In the genomic region with DNA sequence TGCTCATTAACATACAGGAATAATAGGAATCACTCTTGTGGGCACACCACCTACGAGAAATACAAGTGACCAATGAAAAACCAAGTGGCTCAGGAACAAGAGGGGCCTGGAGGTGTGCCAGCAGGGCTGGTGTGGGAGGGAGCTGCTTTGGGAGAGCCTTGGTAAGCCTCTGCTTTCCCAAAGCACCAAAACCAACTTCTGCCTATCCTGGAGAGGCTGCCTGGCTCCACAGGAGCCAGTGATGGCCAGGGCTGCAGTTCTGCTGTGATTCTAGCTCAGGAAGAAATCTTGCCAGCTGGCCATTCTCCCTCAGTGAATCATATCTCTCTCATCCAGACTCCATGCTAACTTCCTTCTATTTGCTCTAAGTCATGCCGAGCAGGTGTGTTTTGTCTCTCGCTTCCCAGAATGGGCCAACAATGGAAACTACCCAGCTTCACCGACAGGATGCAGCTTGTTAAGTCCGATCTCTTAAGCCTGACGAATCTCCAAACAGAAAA, we compare ENCODE assay signal across 8 mouse cellular contexts. TPM values are rescaled to one million over a fixed set of nuclear protein-coding genes. Genes with fewer than 3 reads are reported as not detected.
DNase-seq lines count a peak whose midpoint lies in the region; ATAC-seq and TF ChIP-seq lines count a peak whose summit lies in the region.

No protein-coding gene starts in this region.

- H3K9ac ChIP-seq in hindbrain, embryonic 12.5 days: no peak overlapping the region
- H3K9ac ChIP-seq in neural tube, embryonic 12.5 days: no peak overlapping the region

- H3K4me2 ChIP-seq in hindbrain, embryonic 12.5 days (replicated peaks): no peak overlapping the region
- no peak overlapping the region for H3K4me2 ChIP-seq in neural tube, embryonic 12.5 days (replicated peaks)

- H3K36me3 ChIP-seq in hindbrain, embryonic 12.5 days: peaks cover 38% of the 10 kb centered on the region
- peaks cover 41% of the 10 kb centered on the region for H3K36me3 ChIP-seq in neural tube, embryonic 12.5 days

- no peak for TF ChIP-seq POLR2A in cerebellum, adult 2 months (IDR thresholded peaks at IDR 0.05; ENCODE audit: borderline replicate concordance, insufficient read depth, low read length)

- TF ChIP-seq CTCF in cerebellum, adult 2 months (IDR thresholded peaks at IDR 0.05; ENCODE audit: borderline replicate concordance, insufficient read depth, low read depth, low read length): peak; percentile 25; the same call in 1 of the 2 replicates

- peak; percentile 77 for ATAC-seq in hindbrain, embryonic 12.5 days (ENCODE audit: low FRiP score)
- peak; percentile 38 for ATAC-seq in neural tube, embryonic 12.5 days (ENCODE audit: low FRiP score, low read depth)
- no peak for ATAC-seq in monocyte, adult 5-6 weeks (replicated peaks; ENCODE audit: insufficient number of reproducible peaks, low FRiP score, low TSS enrichment, poor library complexity, severe bottlenecking)
- no peak for ATAC-seq in megakaryocyte-erythroid progenitor cell, adult 5-6 weeks (replicated peaks; ENCODE audit: low FRiP score, low TSS enrichment, poor library complexity, severe bottlenecking)

- H3K27me3 ChIP-seq in cerebellum, adult 2 months (ENCODE audit: control insufficient read depth, insufficient read depth, low read length): no peaks in the 10 kb centered on the region
- H3K27me3 ChIP-seq in hindbrain, embryonic 12.5 days: no peaks in the 10 kb centered on the region
- no peaks in the 10 kb centered on the region for H3K27me3 ChIP-seq in neural tube, embryonic 12.5 days (replicated peaks)

- H3K27ac ChIP-seq in cerebellum, adult 2 months (ENCODE audit: insufficient read depth, low read length): 0 out of 2 replicates have a peak overlapping the region, but pooled peaks have one; percentile 35
- H3K27ac ChIP-seq in hindbrain, embryonic 12.5 days: peak overlapping the region; percentile 60
- H3K27ac ChIP-seq in neural tube, embryonic 12.5 days: no peak overlapping the region

- WGBS in cerebellum, adult 2 months: 7% methylated on average over 6 of the region's 6 CpGs
- 74% methylated on average over 6 of the region's 6 CpGs for WGBS in hindbrain, embryonic 12.5 days
- WGBS in neural tube, embryonic 12.5 days: 62% methylated on average over 6 of the region's 6 CpGs

- H3K4me1 ChIP-seq in cerebellum, adult 2 months (ENCODE audit: control insufficient read depth, insufficient read depth, low read length): peaks cover 18% of the 10 kb centered on the region
- H3K4me1 ChIP-seq in hindbrain, embryonic 12.5 days: peaks cover 9% of the 10 kb centered on the region
- peaks cover 15% of the 10 kb centered on the region for H3K4me1 ChIP-seq in neural tube, embryonic 12.5 days

- no peaks in the 10 kb centered on the region for H3K9me3 ChIP-seq in hindbrain, embryonic 12.5 days (replicated peaks)
- no peaks in the 10 kb centered on the region for H3K9me3 ChIP-seq in neural tube, embryonic 12.5 days

- DNase-seq in Muller cell, postnatal 12 days (ENCODE audit: inconsistent ontology term): peak; percentile 97
- peak; percentile 84 to 96 for DNase-seq in cerebellum, adult 2 months
- peak; percentile 78 for DNase-seq in gastrocnemius, postnatal 10 days
- DNase-seq in left cerebral cortex, adult 18-20 months (ENCODE audit: low spot score in 2 of 2): peak; percentile 67 to 71

- no peak overlapping the region for H3K4me3 ChIP-seq in cerebellum, adult 2 months (replicated peaks; ENCODE audit: insufficient read depth, low read depth, low read length)
- H3K4me3 ChIP-seq in hindbrain, embryonic 12.5 days: no peak overlapping the region
- H3K4me3 ChIP-seq in neural tube, embryonic 12.5 days: no peak overlapping the region

RNA-seq across cellular contexts. Expression of a gene that starts 49.2 kb away (rescaled TPM):
- polyA plus RNA-seq in cerebellum, adult 2 months (2012; rRNA removed): 29.1 and 29.5 TPM in 2 replicates
- total RNA-seq in gastrocnemius, postnatal 10 days (2021): 10 to 100 TPM; 34.2 to 38.3 TPM
- 76.9 and 82.3 TPM in 2 replicates for polyA plus RNA-seq in hindbrain, embryonic 12.5 days (2016; fragmentation: Nextera tagmentation; extraction: Ambion mirVana)
- total RNA-seq in left cerebral cortex, adult 18-20 months (2021): 10 to 100 TPM; 31.2 to 32.3 TPM
- polyA plus RNA-seq in neural tube, embryonic 12.5 days (2016; fragmentation: Nextera tagmentation; extraction: Ambion mirVana): 71.9 and 85.8 TPM in 2 replicates
- total RNA-seq in monocyte, adult 5-6 weeks (2017): 20.4 to 33.2 TPM (median 21.8 TPM) in 3 replicates
- 4.2 and 5.1 TPM in 2 replicates for total RNA-seq in megakaryocyte-erythroid progenitor cell, adult 5-6 weeks (2014; fragmentation: Nextera tagmentation)
- 1.8 and 8.9 TPM in 2 replicates for total RNA-seq in megakaryocyte-erythroid progenitor cell, adult 5-6 weeks (2017)

RNA-seq across cellular contexts. Expression of a gene that starts 55.4 kb away (rescaled TPM):
- 33.1 and 33.8 TPM in 2 replicates for polyA plus RNA-seq in cerebellum, adult 2 months (2012; rRNA removed)
- total RNA-seq in gastrocnemius, postnatal 10 days (2021): 10 to 100 TPM; 17.3 to 17.5 TPM
- polyA plus RNA-seq in hindbrain, embryonic 12.5 days (2016; fragmentation: Nextera tagmentation; extraction: Ambion mirVana): 16.5 and 17.0 TPM in 2 replicates
- total RNA-seq in left cerebral cortex, adult 18-20 months (2021): 10 to 100 TPM; 25.8 to 27.6 TPM
- polyA plus RNA-seq in neural tube, embryonic 12.5 days (2016; fragmentation: Nextera tagmentation; extraction: Ambion mirVana): 13.4 and 14.4 TPM in 2 replicates
- 3.2 to 10.5 TPM (median 7.1 TPM) in 3 replicates for total RNA-seq in monocyte, adult 5-6 weeks (2017)
- total RNA-seq in megakaryocyte-erythroid progenitor cell, adult 5-6 weeks (2014; fragmentation: Nextera tagmentation): 4.3 and 9.3 TPM in 2 replicates
- 10.4 and 10.7 TPM in 2 replicates for total RNA-seq in megakaryocyte-erythroid progenitor cell, adult 5-6 weeks (2017)

Comparison
In these comparisons a context has a peak if more than half of its experiments do, and no peak if none do; other contexts are left out.
1. ATAC-seq: peak in hindbrain, embryonic 12.5 days (single experiment) and neural tube, embryonic 12.5 days (single experiment); none in monocyte, adult 5-6 weeks (single experiment) and megakaryocyte-erythroid progenitor cell, adult 5-6 weeks (single experiment).
2. Peak in every context shown above with its lines, with median percentiles within 50 percentile points of each other: DNase-seq.